8 mouse cellular contexts compared by ENCODE assay signal in the genomic region with DNA sequence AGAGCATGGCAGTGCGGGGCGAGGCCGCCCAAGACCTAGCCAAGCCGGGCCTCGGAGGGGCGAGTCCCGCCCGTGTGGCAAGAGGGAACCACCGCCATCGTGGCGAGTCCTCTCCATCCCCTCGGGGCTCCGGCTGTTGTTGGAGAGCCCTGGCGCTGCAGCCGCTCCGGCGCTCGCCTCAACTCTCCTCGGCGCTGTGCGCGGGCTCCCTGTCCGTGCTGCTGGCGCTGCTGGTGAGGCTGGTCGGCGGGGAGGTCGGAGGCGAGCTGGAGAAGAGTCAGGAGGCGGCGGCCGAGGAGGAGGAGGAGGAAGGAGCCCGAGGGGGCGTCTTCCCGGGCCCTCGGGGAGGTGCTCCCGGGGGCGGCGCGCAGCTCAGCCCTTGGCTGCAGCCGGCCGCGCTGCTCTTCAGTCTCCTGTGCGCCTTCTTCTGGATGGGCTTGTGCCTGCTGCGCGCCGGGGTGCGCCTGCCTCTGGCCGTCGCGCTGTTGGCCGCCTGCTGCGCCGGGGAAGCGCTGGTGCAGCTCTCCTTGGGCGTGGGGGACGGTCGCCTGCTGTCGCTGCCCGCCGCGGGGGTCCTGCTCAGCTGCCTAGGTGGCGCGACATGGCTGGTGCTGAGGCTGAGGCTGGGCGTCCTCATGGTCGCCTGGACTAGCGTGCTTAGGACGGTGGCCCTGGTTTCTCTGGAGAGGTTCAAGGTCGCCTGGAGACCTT. TPM values are rescaled to one million over a fixed set of nuclear protein-coding genes. Genes with fewer than 3 reads are reported as not detected.
DNase-seq lines count a peak whose midpoint lies in the region; ATAC-seq and TF ChIP-seq lines count a peak whose summit lies in the region.

No protein-coding gene starts in this region.

- H3K9ac ChIP-seq in heart, embryonic 12.5 days, result peak overlapping the region; percentile 91
- peak overlapping the region; percentile 78 for H3K9ac ChIP-seq in kidney, embryonic 15.5 days
- peak overlapping the region; percentile 58 for H3K9ac ChIP-seq in liver, adult 2 months (ENCODE audit: low read depth, low read length)
- peak overlapping the region; percentile 77 for H3K9ac ChIP-seq in neural tube, embryonic 13.5 days

- peak overlapping the region; percentile 76 for H3K4me3 ChIP-seq in forebrain, embryonic 10.5 days
- H3K4me3 ChIP-seq in heart, embryonic 12.5 days, result peak overlapping the region; percentile 82
- H3K4me3 ChIP-seq in kidney, embryonic 15.5 days (replicated peaks), result peak overlapping the region; percentile 75
- peak overlapping the region; percentile 59 for H3K4me3 ChIP-seq in liver, adult 2 months (ENCODE audit: insufficient read depth, low read depth, low read length)
- peak overlapping the region; percentile 68 for H3K4me3 ChIP-seq in neural tube, embryonic 13.5 days

- DNase-seq in 3134 (ENCODE audit: extremely low read depth, insufficient read length, low spot score), result peak; percentile 20
- peak; percentile 58 for DNase-seq in brain, adult 2 months (ENCODE audit: low read depth, low spot score)
- DNase-seq in forebrain, embryonic 10.5 days (ENCODE audit: extremely low spot score, low spot score), result peak; percentile 66
- no peak for DNase-seq in liver, adult 2 months (ENCODE audit: extremely low read depth, low read depth, low spot score)
- peak; percentile 73 for DNase-seq in testis, postnatal 10 days (ENCODE audit: low spot score)

- H3K27me3 ChIP-seq in forebrain, embryonic 10.5 days (ENCODE audit: poor library complexity, severe bottlenecking), result peaks cover 57% of the 10 kb centered on the region
- no peaks in the 10 kb centered on the region for H3K27me3 ChIP-seq in heart, embryonic 12.5 days (replicated peaks)
- peaks cover 20% of the 10 kb centered on the region for H3K27me3 ChIP-seq in kidney, embryonic 15.5 days
- peaks cover 11% of the 10 kb centered on the region for H3K27me3 ChIP-seq in liver, adult 2 months (ENCODE audit: control insufficient read depth, insufficient read depth, low read length)
- peaks cover 42% of the 10 kb centered on the region for H3K27me3 ChIP-seq in neural tube, embryonic 13.5 days

- H3K27ac ChIP-seq in forebrain, embryonic 10.5 days, result peak overlapping the region; percentile 86
- peak overlapping the region; percentile 87 for H3K27ac ChIP-seq in heart, embryonic 12.5 days (ENCODE audit: poor library complexity, severe bottlenecking)
- H3K27ac ChIP-seq in kidney, embryonic 15.5 days, result peak overlapping the region; percentile 93
- peak overlapping the region; percentile 20 for H3K27ac ChIP-seq in liver, adult 2 months (replicated peaks; ENCODE audit: insufficient read depth, low read depth, low read length)
- H3K27ac ChIP-seq in neural tube, embryonic 13.5 days (replicated peaks), result peak overlapping the region; percentile 50

- H3K9me3 ChIP-seq in forebrain, embryonic 10.5 days, result no peaks in the 10 kb centered on the region
- H3K9me3 ChIP-seq in heart, embryonic 12.5 days (replicated peaks), result no peaks in the 10 kb centered on the region
- H3K9me3 ChIP-seq in kidney, embryonic 15.5 days (replicated peaks), result no peaks in the 10 kb centered on the region
- H3K9me3 ChIP-seq in neural tube, embryonic 13.5 days, result no peaks in the 10 kb centered on the region

- ATAC-seq in heart, embryonic 12.5 days (ENCODE audit: insufficient number of reproducible peaks, low FRiP score), result peak; percentile 85
- ATAC-seq in kidney, embryonic 15.5 days (replicated peaks; ENCODE audit: low FRiP score), result peak; percentile 94
- peak; percentile 81 for ATAC-seq in neural tube, embryonic 13.5 days (ENCODE audit: low read depth)

- H3K36me3 ChIP-seq in forebrain, embryonic 10.5 days (replicated peaks), result no peaks in the 10 kb centered on the region
- H3K36me3 ChIP-seq in heart, embryonic 12.5 days, result peaks cover 10% of the 10 kb centered on the region; the same call in 1 of the 2 replicates
- H3K36me3 ChIP-seq in kidney, embryonic 15.5 days, result no peaks in the 10 kb centered on the region
- no peaks in the 10 kb centered on the region for H3K36me3 ChIP-seq in liver, adult 2 months (ENCODE audit: control insufficient read depth, insufficient read depth, low read length)
- H3K36me3 ChIP-seq in neural tube, embryonic 13.5 days, result no peaks in the 10 kb centered on the region

- peak overlapping the region; percentile 74 for H3K4me2 ChIP-seq in heart, embryonic 12.5 days
- H3K4me2 ChIP-seq in kidney, embryonic 15.5 days, result peak overlapping the region; percentile 92
- peak overlapping the region; percentile 93 for H3K4me2 ChIP-seq in neural tube, embryonic 13.5 days

- under 1% methylated on average over 57 of the region's 68 CpGs for WGBS in forebrain, embryonic 10.5 days
- whole genome bisulfite sequencing in heart, embryonic 12.5 days, result under 1% methylated on average over 60 of the region's 68 CpGs
- under 1% methylated on average over 60 of the region's 68 CpGs for WGBS in kidney, embryonic 15.5 days
- WGBS in liver, adult 2 months, result 1% methylated on average over 63 of the region's 68 CpGs
- 1% methylated on average over 57 of the region's 68 CpGs for WGBS in neural tube, embryonic 13.5 days

- TF ChIP-seq POLR2A in liver, adult 2 months (IDR thresholded peaks at IDR 0.05; ENCODE audit: extremely low read depth, insufficient read depth, low read length), result no peak

- no peak for TF ChIP-seq CTCF in liver, adult 2 months (IDR thresholded peaks at IDR 0.05; ENCODE audit: low read depth, low read length)

- H3K79me2 ChIP-seq in liver, adult 2 months (ENCODE audit: control insufficient read depth, insufficient read depth, low read length), result no peaks in the 10 kb centered on the region

- peaks cover 26% of the 10 kb centered on the region for H3K4me1 ChIP-seq in forebrain, embryonic 10.5 days
- peaks cover 18% of the 10 kb centered on the region for H3K4me1 ChIP-seq in heart, embryonic 12.5 days (replicated peaks)
- peaks cover 19% of the 10 kb centered on the region for H3K4me1 ChIP-seq in kidney, embryonic 15.5 days
- H3K4me1 ChIP-seq in liver, adult 2 months (ENCODE audit: control insufficient read depth, insufficient read depth, low read length), result no peaks in the 10 kb centered on the region
- peaks cover 38% of the 10 kb centered on the region for H3K4me1 ChIP-seq in neural tube, embryonic 13.5 days (replicated peaks)

RNA-seq across cellular contexts. Expression of gene Pde3a, which starts 0.7 kb away (rescaled TPM):
- 1.1 and 1.3 TPM in 2 replicates for polyA plus RNA-seq in forebrain, embryonic 10.5 days (2016; fragmentation: Nextera tagmentation; extraction: Ambion mirVana)
- polyA plus RNA-seq in heart, embryonic 12.5 days (2016; fragmentation: Nextera tagmentation; extraction: Ambion mirVana), result 12.2 and 13.4 TPM in 2 replicates
- 10.5 and 12.0 TPM in 2 replicates for polyA plus RNA-seq in kidney, embryonic 15.5 days (2015; fragmentation: Nextera tagmentation; extraction: Ambion mirVana)
- 1.1 and 1.7 TPM in 2 replicates for total RNA-seq in liver, adult 2 months (2014; rRNA removed)
- 0.44 and 0.62 TPM in 2 replicates for polyA plus RNA-seq in liver, adult 2 months (2012; rRNA removed)
- polyA plus RNA-seq in neural tube, embryonic 13.5 days (2015; fragmentation: Nextera tagmentation; extraction: Ambion mirVana), result 2.1 and 2.4 TPM in 2 replicates

Comparison
In these comparisons a context has a peak if more than half of its experiments do, and no peak if none do; other contexts are left out.
1. H3K27ac ChIP-seq: peak in every context shown above with its lines; median percentile 93 in kidney, embryonic 15.5 days; 87 in heart, embryonic 12.5 days; 86 in forebrain, embryonic 10.5 days; 50 in neural tube, embryonic 13.5 days; 20 in liver, adult 2 months.